Mouse (Mus musculus) 3T3-L1 (cell line): ENCODE data around the gene Arhgef6.

Source experiments
- DNase-seq: peaks from one replicate; pipeline ENCODE4 v3.0.0-alpha.2; 2015; ENCODE audit warnings: low read depth, low spot score

Arhgef6 gene

GRCm38 (mm10) chrX:57303188-57303878 is 35.2 kb downstream of the Arhgef6 start:
- no peak for DNase-seq

GRCm38 (mm10) chrX:57298946-57299345 is 39.6 kb downstream of the Arhgef6 start:
- DNase-seq, result no peak

GRCm38 (mm10) chrX:57288458-57288857 is 50.1 kb downstream of the Arhgef6 start:
- DNase-seq, result no peak

- no peak for DNase-seq
Measured at GRCm38 (mm10) chrX:57286281-57286680, 52.2 kb downstream of the Arhgef6 start.

- DNase-seq, result no peak
Measured at GRCm38 (mm10) chrX:57282184-57282583, 56.3 kb downstream of the Arhgef6 start.

- no peak for DNase-seq
Measured at GRCm38 (mm10) chrX:57277560-57278335, 60.8 kb downstream of the Arhgef6 start.

GRCm38 (mm10) chrX:57263515-57263914 is 75.0 kb downstream of the Arhgef6 start:
- no peak for DNase-seq

GRCm38 (mm10) chrX:57260744-57261143 is 77.8 kb downstream of the Arhgef6 start:
- DNase-seq, result no peak

- DNase-seq, result no peak
Measured at GRCm38 (mm10) chrX:57253329-57254055, 85.0 kb downstream of the Arhgef6 start.

GRCm38 (mm10) chrX:57238572-57238971 is 100.0 kb downstream of the Arhgef6 start:
- DNase-seq, result no peak

- DNase-seq, result no peak
Measured at GRCm38 (mm10) chrX:57235982-57236381, 102.5 kb downstream of the Arhgef6 start.

GRCm38 (mm10) chrX:57233596-57233995 is 104.9 kb downstream of the Arhgef6 start:
- DNase-seq, result no peak

- no peak for DNase-seq
Measured at GRCm38 (mm10) chrX:57228178-57228577, 110.4 kb downstream of the Arhgef6 start.

- no peak for DNase-seq
Measured at GRCm38 (mm10) chrX:57223301-57223700, 115.2 kb downstream of the Arhgef6 start.

GRCm38 (mm10) chrX:57221881-57222280 is 116.6 kb downstream of the Arhgef6 start:
- DNase-seq, result no peak

- no peak for DNase-seq
Measured at GRCm38 (mm10) chrX:57219563-57219962, 119.0 kb downstream of the Arhgef6 start.

- no peak for DNase-seq
Measured at GRCm38 (mm10) chrX:57216271-57216670, 122.3 kb downstream of the Arhgef6 start.

GRCm38 (mm10) chrX:57215495-57215894 is 123.0 kb downstream of the Arhgef6 start:
- DNase-seq, result no peak

- DNase-seq, result no peak
Measured at GRCm38 (mm10) chrX:57212862-57213261, 125.7 kb downstream of the Arhgef6 start.

GRCm38 (mm10) chrX:57211876-57212275 is 126.7 kb downstream of the Arhgef6 start, which contains the start of gene Cd40lg:
Gene Cd40lg (plus strand): TSS chrX:57212143.
- no peak for DNase-seq

- DNase-seq, result no peak
Measured at GRCm38 (mm10) chrX:57210591-57210990, 127.9 kb downstream of the Arhgef6 start.

GRCm38 (mm10) chrX:57200397-57200796 is 138.1 kb downstream of the Arhgef6 start:
- no peak for DNase-seq
